Mouse (Mus musculus) hindbrain, embryonic 11.5 days (tissue): ENCODE measurements around the gene Epb41l1. TPM values are rescaled to one million over a fixed set of nuclear protein-coding genes. Genes with fewer than 3 reads are reported as not detected.
"Not testable (repeated sequence)": the region's sequence is repeated elsewhere in the genome, so short reads cannot be mapped to it uniquely, and the experiment has no call there.

ENCODE experiments used
- ATAC-seq: fragments of 200-750 bp; cut with Nextera tagmentation; 2 replicates; pipeline ENCODE4 v1.8.0; 2017; ENCODE audit warnings: mild to moderate bottlenecking, moderate TSS enrichment, moderate library complexity; ENCODE audit not compliant: low FRiP score
- DNase-seq: peaks from one replicate; pipeline ENCODE4 v3.0.0-alpha.2; 2015; ENCODE audit warnings: low spot score
- H3K27ac ChIP-seq: fragments of 300-500 bp; sonication (generic); 2 replicates; pipeline ENCODE4 v1.5.1; 2014; ENCODE audit warnings: mild to moderate bottlenecking, low read depth, low read length
- H3K27me3 ChIP-seq: fragments of 300-500 bp; sonication (generic); 2 replicates; pipeline ENCODE4 v1.6.1; 2014; ENCODE audit warnings: mild to moderate bottlenecking, low read length, moderate library complexity, mixed read lengths; ENCODE audit not compliant: control insufficient read depth, insufficient read depth
- H3K36me3 ChIP-seq: fragments of 300-500 bp; sonication (generic); 2 replicates; pipeline ENCODE4 v1.6.1; 2014; ENCODE audit warnings: mild to moderate bottlenecking, low read length, moderate library complexity, mixed read lengths; ENCODE audit not compliant: control insufficient read depth, insufficient read depth
- H3K4me1 ChIP-seq: fragments of 300-500 bp; sonication (generic); replicated peaks from 2 replicates; pipeline ENCODE4 v1.6.1; 2014; ENCODE audit warnings: low read length, mixed read lengths; ENCODE audit not compliant: control insufficient read depth, insufficient read depth
- H3K4me2 ChIP-seq: fragments of 300-500 bp; sonication (generic); replicated peaks from 2 replicates; pipeline ENCODE4 v1.6.1; 2014; ENCODE audit warnings: mild to moderate bottlenecking, low read depth, low read length
- H3K4me3 ChIP-seq: fragments of 300-500 bp; sonication (generic); 2 replicates; pipeline ENCODE4 v1.5.1; 2014; ENCODE audit warnings: low read depth, low read length
- H3K9ac ChIP-seq: fragments of 300-500 bp; sonication (generic); 2 replicates; pipeline ENCODE4 v1.6.1; 2014; ENCODE audit warnings: low read depth, low read length
- H3K9me3 ChIP-seq: fragments of 300-500 bp; sonication (generic); 2 replicates; pipeline ENCODE4 v1.6.1; 2016; ENCODE audit warnings: low read length; ENCODE audit not compliant: control insufficient read depth
- WGBS: fragments of 180-500 bp; shearing (Covaris S2); extraction: QIAGEN DNeasy Blood & Tissue Kit; methylation state at CpG from one replicate; pipeline ENCODE4 v1.1.7; 2014; 5-methylcytosine and 5-hydroxymethylcytosine counted together
- polyA plus RNA-seq: library from polyadenylated mRNA; unstranded; fragments of >200 nt; fragmentation: Nextera tagmentation; extraction: Ambion mirVana; gene quantifications from 2 replicates; pipeline ENCODE4 v1.2.1, GENCODE M21; 2014

Epb41l1 gene
- polyA plus RNA-seq, 1 experiment from 2014 or later, result 5.0 TPM

DNA sequence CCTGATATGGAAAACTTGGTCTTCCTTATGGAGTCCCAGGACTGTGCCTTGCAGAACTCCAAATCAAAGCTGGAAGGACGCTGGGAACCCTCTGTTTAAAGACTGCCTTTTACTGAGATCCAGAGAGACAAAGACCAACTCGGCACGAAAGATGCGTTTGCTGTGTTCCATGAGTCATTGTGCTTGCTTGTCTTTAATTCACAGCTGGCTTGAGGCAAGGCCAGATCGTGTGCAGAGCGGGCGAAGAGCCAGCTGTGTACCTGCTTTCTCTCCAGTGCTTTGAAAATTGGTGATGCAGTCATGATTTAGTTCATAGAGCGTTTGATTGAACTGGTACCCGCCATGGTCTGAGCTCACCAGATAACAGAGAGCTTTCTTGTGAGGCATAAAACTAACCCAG is 94.4 kb downstream of the Epb41l1 start:
- Histone ChIP-seq H3K27ac (no peak overlapping the region), H3K36me3 (no peaks in the 10 kb centered on the region), H3K9ac (no peak overlapping the region), H3K9me3 (no peaks in the 10 kb centered on the region), H3K27me3 (no peaks in the 10 kb centered on the region), H3K4me1 (no peaks in the 10 kb centered on the region), H3K4me3 (no peak overlapping the region), H3K4me2 (no peak overlapping the region)
- WGBS, result 89% methylated on average over 9 of the region's 9 CpGs
- ATAC-seq (no peak), DNase-seq (no peak)

DNA sequence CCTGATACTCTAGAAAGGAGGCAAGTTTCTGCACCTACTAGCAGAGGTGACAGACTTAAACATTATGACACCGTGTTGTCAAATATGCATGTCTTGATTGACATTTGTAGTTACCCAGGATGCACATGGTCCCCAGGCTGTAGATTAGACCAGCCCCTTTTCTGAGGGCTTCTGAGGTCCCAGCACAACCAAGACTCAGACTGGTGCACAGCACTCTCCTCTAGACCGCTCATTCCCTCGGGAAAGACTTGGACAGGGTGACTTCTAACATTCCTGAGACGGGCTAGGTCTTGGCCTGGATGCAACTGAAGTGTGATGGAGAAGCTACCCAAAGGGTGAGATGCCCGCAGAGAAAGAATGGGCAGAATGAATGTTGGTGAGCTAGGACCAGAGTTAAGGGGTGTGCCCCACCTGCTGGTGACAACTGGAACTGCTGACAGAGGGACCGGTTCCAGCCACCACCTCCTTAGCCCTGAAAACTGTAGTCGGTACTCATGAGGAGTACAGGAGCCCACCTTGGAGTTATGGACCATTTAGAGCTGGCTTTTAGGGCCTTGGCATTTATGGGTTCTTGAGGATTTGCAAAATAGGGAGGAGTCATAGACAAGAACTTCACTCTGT is 95.0 kb downstream of the Epb41l1 start:
- DNase-seq (peak; percentile 87), ATAC-seq (0 out of 2 replicates have a peak, but pooled peaks have one; percentile 43)
- Histone ChIP-seq H3K9ac (no peak overlapping the region), H3K27ac (no peak overlapping the region), H3K4me1 (no peaks in the 10 kb centered on the region), H3K9me3 (no peaks in the 10 kb centered on the region), H3K4me2 (no peak overlapping the region), H3K27me3 (no peaks in the 10 kb centered on the region), H3K36me3 (no peaks in the 10 kb centered on the region), H3K4me3 (no peak overlapping the region)
- WGBS, result 29% methylated on average over 7 of the region's 7 CpGs

DNA sequence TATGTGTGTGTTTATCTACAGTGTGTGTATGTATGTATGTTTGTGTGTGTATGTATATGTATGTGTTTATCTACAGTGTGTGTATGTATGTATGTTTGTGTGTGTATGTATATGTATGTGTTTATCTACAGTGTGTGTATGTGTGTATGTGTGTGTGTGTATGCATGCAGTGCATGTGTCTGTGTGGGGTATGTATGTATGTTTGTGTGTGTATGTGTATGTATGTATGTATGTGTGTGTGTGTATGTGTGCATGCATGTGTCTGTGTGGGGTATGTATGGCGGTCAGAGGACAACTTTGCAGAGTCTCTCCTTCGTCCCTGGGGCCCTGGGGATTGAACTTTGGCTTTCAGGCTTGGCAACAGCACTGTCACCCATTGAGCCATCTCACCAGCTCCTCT is 96.0 kb downstream of the Epb41l1 start:
- WGBS, result 70% methylated on average over 2 of the region's 2 CpGs

DNA sequence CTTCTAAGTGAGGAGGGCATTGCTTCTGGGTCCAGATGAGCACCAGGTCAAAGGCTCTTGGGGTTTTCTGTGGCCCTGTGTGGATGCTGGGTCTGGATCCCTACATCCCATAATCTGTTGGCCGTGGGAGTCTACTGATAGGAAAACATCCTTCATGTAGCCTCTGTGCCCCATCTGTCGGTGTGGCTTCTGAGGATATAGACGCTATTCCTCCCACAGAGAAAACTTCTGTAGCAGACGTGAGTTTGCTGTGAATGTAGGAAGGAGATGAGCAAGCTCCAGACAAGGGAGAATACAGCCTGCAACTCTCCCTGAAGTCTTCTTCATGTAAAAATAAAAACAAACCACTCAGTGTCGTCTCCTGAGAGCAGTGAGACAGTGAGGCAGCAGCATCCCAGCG is 97.6 kb downstream of the Epb41l1 start:
- no peaks in the 10 kb centered on the region for H3K36me3 ChIP-seq
- H3K4me1 ChIP-seq, result no peaks in the 10 kb centered on the region
- no peak overlapping the region for H3K9ac ChIP-seq
- DNase-seq (no peak), ATAC-seq (no peak)
- H3K9me3 ChIP-seq, result no peaks in the 10 kb centered on the region
- no peak overlapping the region for H3K27ac ChIP-seq
- no peak overlapping the region for H3K4me3 ChIP-seq
- 81% methylated on average over 6 of the region's 6 CpGs for WGBS
- H3K27me3 ChIP-seq, result no peaks in the 10 kb centered on the region
- H3K4me2 ChIP-seq, result no peak overlapping the region

More for the DNA sequence above, 96.0 kb downstream of the Epb41l1 start:
- H3K27ac ChIP-seq, H3K4me3 ChIP-seq, H3K27me3 ChIP-seq, H3K4me1 ChIP-seq, H3K4me2 ChIP-seq, H3K36me3 ChIP-seq, H3K9ac ChIP-seq, DNase-seq, ATAC-seq, H3K9me3 ChIP-seq: not testable (repeated sequence)

DNA sequence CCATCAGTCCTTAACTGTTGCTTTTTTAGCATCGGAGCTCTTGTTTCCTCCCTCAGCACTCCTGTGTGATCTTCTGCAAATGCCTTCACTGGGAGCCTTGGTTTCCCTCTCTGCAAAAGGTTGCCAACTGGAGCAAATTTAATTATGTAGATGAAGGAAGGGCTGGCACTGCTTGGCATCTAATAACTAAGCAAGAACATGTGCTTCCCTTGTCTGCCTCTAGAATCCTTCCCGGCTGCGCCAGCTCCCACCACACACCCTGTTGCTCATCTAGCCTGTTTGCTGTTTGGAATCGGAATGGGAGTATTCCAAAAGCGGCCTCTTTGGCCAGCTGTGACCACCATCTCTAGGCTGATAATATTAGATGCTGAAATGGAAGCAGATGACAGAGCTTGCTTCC is 98.9 kb downstream of the Epb41l1 start:
- H3K27me3 ChIP-seq, result no peaks in the 10 kb centered on the region
- H3K4me2 ChIP-seq, result no peak overlapping the region
- H3K4me3 ChIP-seq, result no peak overlapping the region
- no peak overlapping the region for H3K9ac ChIP-seq
- H3K9me3 ChIP-seq, result no peaks in the 10 kb centered on the region
- ATAC-seq (no peak), DNase-seq (no peak)
- H3K36me3 ChIP-seq, result no peaks in the 10 kb centered on the region
- H3K4me1 ChIP-seq, result no peaks in the 10 kb centered on the region
- WGBS, result 93% methylated on average over 5 of the region's 5 CpGs
- no peak overlapping the region for H3K27ac ChIP-seq

DNA sequence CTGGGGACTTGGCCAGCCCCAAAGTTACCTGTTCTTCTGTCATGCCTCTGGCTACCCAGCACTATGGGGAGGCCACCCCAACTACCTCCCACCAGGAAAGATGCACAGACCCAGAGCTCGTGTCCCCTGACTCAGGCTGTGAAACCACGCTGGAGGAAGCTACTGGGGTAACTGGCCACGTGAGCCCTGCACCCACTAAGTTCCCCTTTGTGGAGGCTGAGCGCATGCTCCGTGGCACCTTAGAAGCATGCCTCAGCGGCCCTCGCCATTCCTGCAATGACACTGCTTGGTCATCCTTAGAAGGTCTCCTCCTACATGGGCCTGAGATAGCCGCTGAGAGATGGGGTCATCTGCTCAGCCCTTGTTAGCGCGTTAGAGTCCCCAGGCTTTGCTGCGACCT is 102.3 kb downstream of the Epb41l1 start:
- H3K4me2 ChIP-seq, result no peak overlapping the region
- no peaks in the 10 kb centered on the region for H3K36me3 ChIP-seq
- DNase-seq (no peak), ATAC-seq (no peak)
- no peak overlapping the region for H3K27ac ChIP-seq
- H3K9me3 ChIP-seq, result no peaks in the 10 kb centered on the region
- H3K4me1 ChIP-seq, result no peaks in the 10 kb centered on the region
- no peak overlapping the region for H3K4me3 ChIP-seq
- H3K27me3 ChIP-seq, result no peaks in the 10 kb centered on the region
- H3K9ac ChIP-seq, result no peak overlapping the region
- 96% methylated on average over 11 of the region's 11 CpGs for WGBS

DNA sequence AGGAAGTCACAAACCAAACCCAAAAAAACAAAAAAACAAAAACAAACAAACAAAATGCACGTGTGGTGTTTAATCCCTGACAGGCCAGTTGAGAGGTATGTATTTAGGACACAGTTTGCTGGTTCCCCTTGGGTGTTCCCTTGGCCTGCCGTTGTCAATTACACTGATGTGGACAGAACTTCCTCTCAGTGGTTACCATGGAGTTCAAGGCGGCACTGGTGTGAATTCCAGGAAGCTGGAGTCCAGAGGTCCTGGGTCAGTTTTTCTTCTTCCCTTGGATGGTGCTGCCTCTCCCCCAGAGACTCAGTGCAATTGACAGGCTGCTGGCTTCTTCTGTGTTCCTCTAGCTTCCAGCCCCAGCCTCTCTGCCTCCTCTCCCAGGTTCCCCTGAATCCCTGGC is 103.4 kb downstream of the Epb41l1 start:
- no peak overlapping the region for H3K4me3 ChIP-seq
- peak; percentile 11 for DNase-seq
- no peak for ATAC-seq
- 44% methylated on average over 3 of the region's 3 CpGs for WGBS
- no peaks in the 10 kb centered on the region for H3K4me1 ChIP-seq
- H3K27me3 ChIP-seq, result no peaks in the 10 kb centered on the region
- H3K27ac ChIP-seq, result no peak overlapping the region
- H3K36me3 ChIP-seq, result no peaks in the 10 kb centered on the region
- no peak overlapping the region for H3K9ac ChIP-seq
- no peak overlapping the region for H3K4me2 ChIP-seq
- no peaks in the 10 kb centered on the region for H3K9me3 ChIP-seq

DNA sequence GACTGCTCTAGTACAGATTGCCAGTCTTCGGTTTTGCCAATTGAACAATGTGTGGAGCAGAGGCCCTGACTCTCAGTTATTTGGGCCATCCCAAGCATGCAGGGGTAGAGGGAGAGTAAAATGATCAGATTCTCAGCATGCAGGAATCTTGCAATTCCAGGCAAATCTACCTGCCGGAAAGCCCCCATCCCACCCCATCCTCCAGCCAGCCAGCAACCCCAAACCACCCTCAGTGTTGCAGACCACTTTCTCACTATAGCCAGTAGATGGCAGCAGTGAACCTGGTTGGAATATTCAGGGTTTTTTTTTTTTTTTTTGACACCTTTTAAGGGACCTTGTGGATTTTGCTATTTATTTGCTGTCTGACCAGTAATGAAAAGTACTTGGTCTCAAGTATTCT is 109.0 kb downstream of the Epb41l1 start:
- Histone ChIP-seq H3K4me1 (no peaks in the 10 kb centered on the region), H3K36me3 (no peaks in the 10 kb centered on the region), H3K27me3 (no peaks in the 10 kb centered on the region), H3K27ac (no peak overlapping the region), H3K9ac (no peak overlapping the region), H3K9me3 (no peaks in the 10 kb centered on the region), H3K4me3 (no peak overlapping the region), H3K4me2 (no peak overlapping the region)
- 57% methylated on average over 2 of the region's 2 CpGs for WGBS
- DNase-seq (peak; percentile 73), ATAC-seq (no peak)

DNA sequence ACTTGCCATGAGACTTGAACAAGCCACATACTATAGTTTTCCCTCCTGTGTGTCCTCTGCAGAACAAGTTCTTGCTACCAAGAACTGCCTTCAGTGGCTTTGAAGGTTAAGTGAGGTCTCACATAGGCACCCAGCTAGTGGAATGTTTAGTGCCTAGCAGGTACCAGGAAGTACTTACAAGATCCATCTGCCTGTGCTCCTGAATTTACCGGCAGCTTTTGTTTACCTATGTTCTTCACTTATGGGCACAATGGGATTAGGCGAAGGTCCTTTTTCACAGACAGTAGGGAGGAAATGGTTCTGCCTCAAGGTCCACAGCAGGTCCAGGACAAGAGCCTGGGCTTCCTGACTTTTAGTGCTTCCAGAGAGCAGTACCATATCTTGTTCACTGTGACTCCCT is 112.5 kb downstream of the Epb41l1 start:
- DNase-seq (no peak), ATAC-seq (no peak)
- 71% methylated on average over 2 of the region's 2 CpGs for WGBS
- Histone ChIP-seq H3K9ac (no peak overlapping the region), H3K9me3 (no peaks in the 10 kb centered on the region), H3K27me3 (no peaks in the 10 kb centered on the region), H3K4me2 (no peak overlapping the region), H3K27ac (no peak overlapping the region), H3K36me3 (no peaks in the 10 kb centered on the region), H3K4me1 (no peaks in the 10 kb centered on the region), H3K4me3 (no peak overlapping the region)
